Mouse (Mus musculus) adrenal gland, adult 18-20 months (tissue): ENCODE measurements around the gene Zfand3. TPM values are rescaled to one million over a fixed set of nuclear protein-coding genes. Genes with fewer than 3 reads are reported as not detected.

Experiments
- DNase-seq, 2 experiments: peaks; one replicate each; pipeline ENCODE4 v3.0.0; 2021 to 2022; ENCODE audit warnings: low spot score in 2 of 2
- total RNA-seq, 2 experiments: library from RNA; stranded (reverse); gene quantifications; 1 replicate in 1 of 2; 2 replicates in 1 of 2; pipeline ENCODE4 v1.2.3; 2021

Zfand3 gene
- total RNA-seq, 2 experiments from 2014 or later, result 162 to 171 TPM

- DNase-seq, result no peak
These were observed 8.5 kb upstream of the Zfand3 start for GRCm38 (mm10) chr17:29995986-29996385.

DNA sequence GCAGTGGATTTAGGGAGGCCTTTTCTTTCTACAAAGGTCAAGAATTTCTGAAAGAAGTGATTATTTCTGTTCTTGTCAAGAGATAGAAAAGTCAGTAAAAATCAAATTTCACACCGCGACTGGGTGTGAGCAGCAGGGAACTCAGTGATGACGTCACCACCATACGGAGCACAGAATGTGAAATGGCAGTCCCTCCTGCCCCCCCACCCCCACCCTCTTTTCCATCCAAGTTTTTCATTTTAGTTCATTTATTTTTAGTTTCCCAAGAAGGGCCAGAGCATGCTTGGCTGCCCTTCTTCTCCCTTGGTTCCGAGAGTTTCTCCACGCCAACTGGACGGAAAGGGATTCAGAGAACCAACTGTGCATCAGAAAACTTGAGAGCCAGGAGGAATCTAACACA is 6.8 kb upstream of the Zfand3 start:
- no peak for DNase-seq

- no peak for DNase-seq
These were observed 5.8 kb upstream of the Zfand3 start for GRCm38 (mm10) chr17:29998566-29999295.

GRCm38 (mm10) chr17:30005103-30005443 is 540 bp downstream of the Zfand3 start:
- peak in 1 of 2 experiments; percentile 30 for DNase-seq

GRCm38 (mm10) chr17:30005451-30005941 is 963 bp downstream of the Zfand3 start:
- DNase-seq, result peak; percentile 35 to 50

DNA sequence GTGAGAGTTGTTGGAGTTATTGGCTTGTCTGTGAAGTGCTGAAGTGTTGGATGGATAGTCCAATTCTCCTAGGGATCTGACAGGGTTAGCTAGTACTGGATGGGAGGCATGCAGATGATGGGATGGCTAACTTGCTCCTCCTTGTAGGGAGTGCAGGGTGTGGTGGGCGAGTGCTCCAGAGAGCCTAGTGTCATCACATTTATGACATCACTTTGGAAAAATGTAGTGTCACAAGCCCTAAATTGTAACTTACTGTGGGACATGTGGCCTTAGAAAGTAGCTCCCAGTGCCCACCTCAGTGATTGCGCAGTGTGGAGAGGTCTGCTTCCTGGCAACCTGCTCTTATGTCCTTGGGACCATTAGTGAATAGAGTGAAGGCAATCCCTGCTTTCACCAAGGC is 2.3 kb downstream of the Zfand3 start:
- no peak for DNase-seq

GRCm38 (mm10) chr17:30007883-30008282 is 3.4 kb downstream of the Zfand3 start:
- no peak for DNase-seq

DNA sequence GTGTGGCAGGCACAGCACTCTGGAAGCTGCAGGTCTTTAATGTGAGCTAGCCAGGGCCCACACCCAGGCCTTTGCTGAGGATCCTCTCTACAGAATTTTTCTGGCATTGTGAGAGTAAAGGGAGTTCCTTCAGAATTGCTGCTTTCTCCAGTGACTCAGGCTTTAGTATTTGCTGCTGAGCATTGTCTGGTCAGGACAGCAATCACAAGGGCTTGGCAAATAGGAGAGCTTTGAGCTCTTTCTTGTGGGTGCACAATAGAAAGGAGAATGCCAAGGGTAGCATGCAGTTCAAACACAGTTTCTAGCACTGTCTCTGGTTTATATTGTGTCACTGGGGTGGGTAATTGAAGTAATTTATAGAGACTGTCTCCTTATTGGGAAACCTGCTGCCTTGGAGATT is 3.9 kb downstream of the Zfand3 start:
- no peak for DNase-seq

DNA sequence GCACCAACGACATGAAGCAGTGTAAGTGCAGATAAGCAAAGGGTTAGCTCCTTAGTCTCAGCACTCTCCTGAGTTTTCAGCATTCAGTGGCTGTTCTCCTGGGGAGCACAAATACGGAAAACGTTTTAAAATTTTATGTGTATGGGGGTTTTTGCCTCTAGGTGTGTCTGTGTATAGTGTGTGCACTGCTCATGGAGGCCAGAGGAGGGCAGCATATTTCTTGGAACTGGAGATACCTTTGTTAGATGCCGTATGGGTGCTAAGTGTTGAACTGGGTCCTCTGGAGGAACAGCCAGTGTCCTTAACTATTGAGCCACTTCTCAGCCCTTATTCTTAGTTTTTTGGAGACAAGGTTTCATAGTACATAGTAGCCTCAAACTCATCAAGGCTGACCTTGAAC is 10.1 kb downstream of the Zfand3 start:
- no peak for DNase-seq

DNA sequence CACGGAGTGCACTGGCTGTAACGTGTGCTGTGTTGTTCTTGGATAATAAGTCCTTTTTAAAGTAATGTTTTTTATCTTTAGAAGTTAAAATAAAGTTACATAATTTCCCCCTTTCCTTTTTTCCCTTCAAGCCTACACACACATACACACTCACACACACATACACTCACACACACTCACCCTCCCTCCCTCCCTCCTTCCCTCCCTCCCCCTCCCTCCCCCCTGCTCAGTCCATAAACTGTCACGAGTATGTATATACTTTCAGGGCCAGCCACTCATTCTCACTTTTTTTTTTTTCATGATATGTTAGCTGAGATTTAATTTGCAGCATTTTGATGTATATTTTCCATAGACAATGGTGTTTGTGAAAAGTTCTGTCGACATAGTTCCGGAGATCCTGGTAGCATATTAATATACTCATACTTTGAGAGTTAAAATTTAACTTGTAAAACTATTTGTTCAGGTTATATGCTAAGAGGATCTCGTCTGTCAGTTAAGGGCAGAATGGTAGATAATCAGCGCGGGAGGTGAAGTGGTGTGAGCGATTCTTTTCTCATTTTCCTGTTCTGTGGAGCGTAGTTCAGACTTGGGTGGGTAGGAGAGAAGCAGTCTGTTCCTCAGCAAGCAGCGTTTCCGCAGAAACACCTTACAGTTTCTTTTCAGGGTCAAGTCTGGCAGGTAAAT is 14.5 kb downstream of the Zfand3 start:
- DNase-seq, result no peak

DNA sequence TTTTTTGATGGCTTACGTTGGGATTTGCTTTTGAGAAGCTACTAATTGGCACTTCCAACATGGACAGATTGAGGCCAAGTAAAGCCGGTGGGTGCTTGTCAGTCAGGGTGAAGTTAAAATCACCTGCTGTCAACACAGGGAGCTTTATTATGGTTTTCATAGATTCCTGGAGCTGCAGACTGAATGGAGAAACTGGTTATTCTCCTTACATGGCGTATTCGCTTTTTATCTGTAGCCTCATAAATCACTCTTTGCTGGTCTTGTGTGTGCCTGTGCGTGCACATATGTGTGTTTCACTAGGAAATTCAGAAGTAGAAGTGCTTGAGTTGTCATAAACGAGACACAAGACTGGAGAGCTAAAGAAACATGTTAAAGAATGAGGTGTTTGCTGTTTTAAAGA is 15.4 kb downstream of the Zfand3 start:
- no peak for DNase-seq

GRCm38 (mm10) chr17:30024651-30025050 is 20.1 kb downstream of the Zfand3 start:
- peak; percentile 68 to 79 for DNase-seq

GRCm38 (mm10) chr17:30026617-30027016 is 22.1 kb downstream of the Zfand3 start:
- no peak for DNase-seq

- peak in 1 of 2 experiments; percentile 46 for DNase-seq
These were observed 23.0 kb downstream of the Zfand3 start for GRCm38 (mm10) chr17:30027343-30028029.

DNA sequence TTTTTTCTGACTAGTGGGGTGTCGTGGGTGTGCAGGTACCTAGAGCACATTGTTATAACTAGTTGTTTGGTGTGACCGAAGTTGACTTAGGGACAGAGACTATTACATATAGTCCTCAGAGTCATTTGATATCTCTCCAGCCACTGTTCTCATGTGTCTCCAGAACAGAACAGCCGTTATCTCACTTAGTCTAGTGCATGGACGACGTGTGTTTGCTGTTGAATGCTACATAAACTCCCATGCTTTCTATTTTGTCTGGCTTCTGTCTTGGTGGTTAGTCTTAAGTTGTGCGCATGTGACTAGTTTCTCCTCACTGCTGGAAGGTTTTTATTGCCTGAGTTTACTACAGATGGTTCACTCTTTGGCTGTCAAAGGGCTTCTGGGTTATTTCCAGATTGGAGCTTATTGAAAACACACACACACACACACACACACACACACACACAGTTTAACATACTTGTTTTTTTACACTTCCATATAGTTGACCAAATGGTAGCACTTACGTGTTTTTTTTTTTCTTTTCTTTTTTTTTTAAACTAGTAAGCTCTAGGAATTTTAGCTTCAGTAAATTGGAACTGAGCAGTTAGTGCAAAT is 25.2 kb downstream of the Zfand3 start:
- no peak for DNase-seq

GRCm38 (mm10) chr17:30032796-30033195 is 28.3 kb downstream of the Zfand3 start:
- DNase-seq, result no peak

- DNase-seq, result no peak
These were observed 29.5 kb downstream of the Zfand3 start for GRCm38 (mm10) chr17:30033991-30034390.

DNA sequence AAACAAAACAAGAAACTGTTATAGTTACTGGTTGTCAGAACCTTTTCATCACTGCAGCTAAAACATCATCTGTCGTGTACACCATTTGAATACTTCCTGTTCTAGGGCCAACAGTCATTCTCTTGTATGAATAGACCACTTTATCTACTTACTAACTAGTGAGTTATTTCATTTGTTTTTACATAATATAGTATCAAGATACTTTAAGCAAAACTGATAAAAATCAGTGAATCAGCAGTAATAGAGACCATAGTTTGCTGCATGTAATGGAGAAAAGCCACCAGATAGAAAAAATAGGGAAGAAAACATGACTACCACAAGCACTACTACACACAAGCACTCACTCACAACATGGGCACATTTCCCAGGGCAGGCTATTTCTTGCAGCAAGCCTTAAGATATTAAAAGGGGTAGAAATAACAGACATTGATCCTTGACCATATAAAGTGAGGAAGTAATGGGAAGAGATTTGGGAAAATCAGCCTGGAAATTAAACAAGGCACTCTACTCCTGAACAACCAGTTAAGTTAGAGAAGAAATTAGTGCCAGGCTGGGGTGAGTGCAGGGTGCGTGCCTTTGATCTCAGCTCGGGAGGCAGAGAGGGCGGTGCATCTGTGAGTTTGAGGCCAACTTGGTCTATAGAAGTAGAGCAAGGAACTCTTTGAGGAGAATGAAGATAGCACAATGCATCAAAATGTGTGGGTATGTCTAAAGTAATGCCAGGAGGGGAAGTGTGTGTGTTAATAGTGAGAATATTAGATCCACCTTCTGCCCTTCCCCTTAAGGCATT is 30.9 kb downstream of the Zfand3 start:
- no peak for DNase-seq

- no peak for DNase-seq
These were observed 38.8 kb downstream of the Zfand3 start for GRCm38 (mm10) chr17:30043163-30043822.

GRCm38 (mm10) chr17:30045181-30045580 is 40.6 kb downstream of the Zfand3 start:
- DNase-seq, result no peak
